Comparison of ENCODE assay signal across 13 mouse cellular contexts in genomic region chr2:149737837-149738236, GRCm38 (mm10).
DNase-seq lines count a peak whose midpoint lies in the region; ATAC-seq and TF ChIP-seq lines count a peak whose summit lies in the region.
"Had no signal": no experiment of that assay in that cellular context is flagged by ENCODE, and none has a peak within 500 bp of the region (broad histone marks: within the 10 kb centered on the region; RNA-seq: fewer than 3 reads in every experiment).

No protein-coding gene starts in this region.

- no peak overlapping the region for H3K4me3 ChIP-seq in forebrain, embryonic 16.5 days (replicated peaks; ENCODE audit: low read length)
- H3K4me3 ChIP-seq in forebrain, embryonic 15.5 days: no peak overlapping the region
- no peak overlapping the region for H3K4me3 ChIP-seq in midbrain, postnatal 0 days (ENCODE audit: low read depth, low read length)
- H3K4me3 ChIP-seq in midbrain, embryonic 16.5 days (ENCODE audit: low read depth, low read length): no peak overlapping the region
- H3K4me3 ChIP-seq in heart, embryonic 12.5 days: no peak overlapping the region
- H3K4me3 ChIP-seq: heart, embryonic 13.5 days had no signal

- H3K9ac ChIP-seq in forebrain, embryonic 16.5 days (replicated peaks; ENCODE audit: low read depth, low read length): no peak overlapping the region
- no peak overlapping the region for H3K9ac ChIP-seq in forebrain, embryonic 15.5 days (replicated peaks)
- no peak overlapping the region for H3K9ac ChIP-seq in midbrain, postnatal 0 days (replicated peaks; ENCODE audit: low read length, poor library complexity, severe bottlenecking)
- H3K9ac ChIP-seq in midbrain, embryonic 16.5 days (ENCODE audit: low read depth, low read length): no peak overlapping the region
- H3K9ac ChIP-seq in heart, embryonic 12.5 days: no peak overlapping the region
- H3K9ac ChIP-seq: heart, embryonic 13.5 days had no signal

- DNase-seq in midbrain, postnatal 0 days (ENCODE audit: low spot score): peak; percentile 66
- peak; percentile 67 to 77 for DNase-seq in cerebellum, postnatal 36 days
- peak; percentile 2 for DNase-seq in mesoderm, embryonic 11.5 days (ENCODE audit: low read depth, low spot score)
- DNase-seq in heart, adult 18-20 months: no peak
- DNase-seq: adrenal gland, adult 2 months; spleen, adult 18-20 months had no signal

- H3K4me1 ChIP-seq in forebrain, embryonic 16.5 days (replicated peaks; ENCODE audit: control insufficient read depth, insufficient read depth, low read length): peaks cover 5% of the 10 kb centered on the region
- H3K4me1 ChIP-seq in forebrain, embryonic 15.5 days: peaks cover 6% of the 10 kb centered on the region
- no peaks in the 10 kb centered on the region for H3K4me1 ChIP-seq in midbrain, postnatal 0 days (ENCODE audit: insufficient read depth, low read length)
- no peaks in the 10 kb centered on the region for H3K4me1 ChIP-seq in midbrain, embryonic 16.5 days (ENCODE audit: control insufficient read depth, insufficient read depth, low read length)
- H3K4me1 ChIP-seq in heart, embryonic 12.5 days (replicated peaks): no peaks in the 10 kb centered on the region
- H3K4me1 ChIP-seq: heart, embryonic 13.5 days had no signal

- 45% methylated on average over 2 of the region's 2 CpGs for WGBS in forebrain, embryonic 16.5 days
- WGBS in forebrain, embryonic 15.5 days: 65% methylated on average over 2 of the region's 2 CpGs
- 52% methylated on average over 2 of the region's 2 CpGs for WGBS in midbrain, postnatal 0 days
- 48% methylated on average over 2 of the region's 2 CpGs for WGBS in midbrain, embryonic 16.5 days
- 71% methylated on average over 2 of the region's 2 CpGs for WGBS in heart, embryonic 12.5 days

- H3K27ac ChIP-seq in forebrain, embryonic 16.5 days (ENCODE audit: low read length): no peak overlapping the region
- no peak overlapping the region for H3K27ac ChIP-seq in forebrain, embryonic 15.5 days (replicated peaks)
- no peak overlapping the region for H3K27ac ChIP-seq in midbrain, postnatal 0 days (ENCODE audit: low read depth, low read length)
- no peak overlapping the region for H3K27ac ChIP-seq in midbrain, embryonic 16.5 days (ENCODE audit: low read length)
- no peak overlapping the region for H3K27ac ChIP-seq in heart, embryonic 12.5 days (ENCODE audit: poor library complexity, severe bottlenecking)
- H3K27ac ChIP-seq: heart, embryonic 13.5 days had no signal

- peak; percentile 64; the same call in 1 of the 2 replicates for ATAC-seq in forebrain, embryonic 16.5 days
- no peak for ATAC-seq in forebrain, embryonic 15.5 days (replicated peaks)
- no peak for ATAC-seq in midbrain, postnatal 0 days (ENCODE audit: low FRiP score)
- ATAC-seq in midbrain, embryonic 16.5 days: no peak
- no peak for ATAC-seq in heart, embryonic 12.5 days (ENCODE audit: insufficient number of reproducible peaks, low FRiP score)
- ATAC-seq: hindbrain, embryonic 16.5 days; lung, postnatal 0 days had no signal

- no peaks in the 10 kb centered on the region for H3K36me3 ChIP-seq in forebrain, embryonic 16.5 days (ENCODE audit: control insufficient read depth, insufficient read depth)
- no peaks in the 10 kb centered on the region for H3K36me3 ChIP-seq in forebrain, embryonic 15.5 days
- no peaks in the 10 kb centered on the region for H3K36me3 ChIP-seq in midbrain, postnatal 0 days (ENCODE audit: insufficient read depth, low read length)
- no peaks in the 10 kb centered on the region for H3K36me3 ChIP-seq in midbrain, embryonic 16.5 days (ENCODE audit: control insufficient read depth, insufficient read depth, low read length)
- H3K36me3 ChIP-seq in heart, embryonic 12.5 days: no peaks in the 10 kb centered on the region
- H3K36me3 ChIP-seq: heart, embryonic 13.5 days had no signal

- no peaks in the 10 kb centered on the region for H3K27me3 ChIP-seq in forebrain, embryonic 16.5 days (replicated peaks; ENCODE audit: control insufficient read depth, insufficient read depth, low read length)
- H3K27me3 ChIP-seq in forebrain, embryonic 15.5 days: no peaks in the 10 kb centered on the region
- no peaks in the 10 kb centered on the region for H3K27me3 ChIP-seq in midbrain, postnatal 0 days (ENCODE audit: insufficient read depth, low read length)
- H3K27me3 ChIP-seq in midbrain, embryonic 16.5 days (ENCODE audit: control insufficient read depth, insufficient read depth, low read depth, low read length): no peaks in the 10 kb centered on the region
- H3K27me3 ChIP-seq in heart, embryonic 12.5 days (replicated peaks): no peaks in the 10 kb centered on the region
- H3K27me3 ChIP-seq: heart, embryonic 13.5 days had no signal

- H3K4me2 ChIP-seq in forebrain, embryonic 16.5 days (ENCODE audit: low read length): no peak overlapping the region
- no peak overlapping the region for H3K4me2 ChIP-seq in forebrain, embryonic 15.5 days (replicated peaks)
- no peak overlapping the region for H3K4me2 ChIP-seq in midbrain, postnatal 0 days (ENCODE audit: low read depth, low read length, poor library complexity, severe bottlenecking)
- H3K4me2 ChIP-seq in midbrain, embryonic 16.5 days (ENCODE audit: low read length): no peak overlapping the region
- no peak overlapping the region for H3K4me2 ChIP-seq in heart, embryonic 12.5 days
- H3K4me2 ChIP-seq: heart, embryonic 13.5 days had no signal

- H3K9me3 ChIP-seq in forebrain, embryonic 16.5 days (ENCODE audit: control insufficient read depth, low read length): no peaks in the 10 kb centered on the region
- H3K9me3 ChIP-seq in forebrain, embryonic 15.5 days: no peaks in the 10 kb centered on the region
- H3K9me3 ChIP-seq in midbrain, postnatal 0 days (ENCODE audit: low read length): no peaks in the 10 kb centered on the region
- H3K9me3 ChIP-seq in midbrain, embryonic 16.5 days (replicated peaks; ENCODE audit: control insufficient read depth, low read length, poor library complexity, severe bottlenecking): no peaks in the 10 kb centered on the region
- no peaks in the 10 kb centered on the region for H3K9me3 ChIP-seq in heart, embryonic 12.5 days (replicated peaks)
- H3K9me3 ChIP-seq: heart, embryonic 13.5 days had no signal

- TF ChIP-seq CTCF in midbrain, postnatal 0 days (IDR thresholded peaks at IDR 0.05): no peak

Comparison
In these comparisons a context has a peak if more than half of its experiments do, and no peak if none do; other contexts are left out.
1. DNase-seq: peak in midbrain, postnatal 0 days (single experiment), cerebellum, postnatal 36 days (2 of 2) and mesoderm, embryonic 11.5 days (single experiment); none in heart, adult 18-20 months (0 of 2).